Mouse (Mus musculus): ENCODE results near the gene Dtnbp1. TPM values are rescaled to one million over a fixed set of nuclear protein-coding genes. Genes with fewer than 3 reads are reported as not detected.

Gene Dtnbp1
- 10.4 TPM for polyA plus RNA-seq (2017; shearing (Covaris generic))

DNA sequence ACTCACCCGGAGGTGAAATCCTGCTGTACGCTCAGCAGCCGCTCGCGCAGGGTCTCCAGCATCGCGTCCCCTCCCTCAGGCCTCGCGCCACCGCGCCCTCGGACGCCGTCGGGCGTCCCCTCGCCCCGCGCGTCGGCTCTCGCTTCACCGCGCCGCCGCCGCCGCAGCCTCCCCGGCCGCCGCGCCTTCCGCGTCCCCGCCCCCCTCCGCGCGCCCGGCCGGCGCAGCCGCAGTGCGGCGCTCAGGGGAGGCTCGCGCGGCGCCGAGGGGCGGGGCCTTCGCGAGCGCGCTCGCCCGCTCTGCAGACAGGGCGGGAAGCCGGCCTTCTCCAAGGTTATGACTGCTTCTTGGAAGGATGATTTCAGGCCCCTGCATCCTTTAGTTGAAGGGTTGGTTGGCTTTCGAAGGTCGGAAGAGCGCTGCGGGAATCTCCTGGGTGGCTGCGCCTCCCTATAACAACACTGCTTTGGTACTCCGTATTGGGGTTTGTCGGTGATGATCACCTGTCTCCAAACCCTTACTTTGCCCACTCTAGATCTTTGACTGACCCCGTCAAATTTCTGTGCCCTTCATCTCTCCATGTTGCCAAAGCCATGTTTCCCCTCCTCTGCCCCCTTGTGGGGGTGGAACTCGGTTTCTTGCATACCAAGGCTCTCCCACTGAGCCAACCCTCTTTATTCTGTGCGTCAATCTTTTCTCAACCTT is at the start of gene Dtnbp1:
Gene Dtnbp1, minus strand, starts transcription at position 237 of the 705 bp plus-strand sequence.

Other genes with a start within 250 kb of the Dtnbp1 start
- not detected for gene Gm9817, start 76.5 kb upstream of the Dtnbp1 start, polyA plus RNA-seq (2017; shearing (Covaris generic))